Mouse (Mus musculus) C2C12 (cell line): ENCODE measurements around the gene E030018B13Rik.

Experiments
- CTCF ChIP-seq: IDR thresholded peaks from one replicate; pipeline ENCODE4 v1.5.1; 2011; ENCODE audit not compliant: control insufficient read depth, insufficient read depth, insufficient read length
- MAX ChIP-seq: IDR thresholded peaks from one replicate; pipeline ENCODE4 v1.6.1; 2011; ENCODE audit warnings: mild to moderate bottlenecking, control low read depth
- MYOD1 ChIP-seq: IDR thresholded peaks from one replicate; pipeline ENCODE4 v1.6.1; 2011; ENCODE audit warnings: low read depth; ENCODE audit not compliant: control insufficient read depth, insufficient read length
- USF1 ChIP-seq: IDR thresholded peaks from one replicate; pipeline ENCODE4 v1.6.1; 2011; ENCODE audit warnings: low read depth, mild to moderate bottlenecking, control low read depth, moderate library complexity

GRCm38 (mm10) chr7:63934530-63934929 lies 17.9 kb downstream of the E030018B13Rik start:
- TF ChIP-seq CTCF (no peak), MAX (no peak), MYOD1 (no peak), USF1 (no peak)
